Mouse (Mus musculus) kidney, adult 2 months (tissue): ENCODE data around the gene Smdt1. TPM values are rescaled to one million over a fixed set of nuclear protein-coding genes. Genes with fewer than 3 reads are reported as not detected.
"Not testable (repeated sequence)": the region's sequence is repeated elsewhere in the genome, so short reads cannot be mapped to it uniquely, and the experiment has no call there.

Experiments used
- DNase-seq: peaks from one replicate; pipeline ENCODE4 v3.0.0; 2021
- H3K27ac ChIP-seq: fragments of 200-500 bp; 2 replicates; pipeline ENCODE4 v1.5.1; 2012; ENCODE audit warnings: low read depth, low read length, control low read depth, inconsistent platforms; ENCODE audit not compliant: insufficient read depth
- H3K27me3 ChIP-seq: fragments of 200-500 bp; replicated peaks from 2 replicates; pipeline ENCODE4 v1.6.1; 2012; ENCODE audit warnings: mild to moderate bottlenecking, moderate library complexity, low read length, inconsistent platforms; ENCODE audit not compliant: control insufficient read depth, insufficient read depth
- H3K36me3 ChIP-seq: fragments of 200-500 bp; 2 replicates; pipeline ENCODE4 v1.6.1; 2012; ENCODE audit warnings: mild to moderate bottlenecking, moderate library complexity, low read length, inconsistent platforms; ENCODE audit not compliant: control insufficient read depth, insufficient read depth
- H3K4me1 ChIP-seq: fragments of 200-500 bp; 2 replicates; pipeline ENCODE4 v1.6.1; 2011; ENCODE audit warnings: low read length; ENCODE audit not compliant: control insufficient read depth, insufficient read depth
- H3K4me3 ChIP-seq: fragments of 200-500 bp; 2 replicates; pipeline ENCODE4 v1.5.1; 2011; ENCODE audit warnings: mild to moderate bottlenecking, low read depth, low read length, control low read depth; ENCODE audit not compliant: insufficient read depth
- CTCF ChIP-seq: fragments of 200-500 bp; conservative IDR thresholded peaks from 2 replicates; pipeline ENCODE4 v1.5.1; 2011; ENCODE audit warnings: low read depth, mild to moderate bottlenecking, control low read depth, low read length, moderate library complexity, mixed read lengths; ENCODE audit not compliant: insufficient read depth, insufficient read length
- POLR2A ChIP-seq: fragments of 200-500 bp; IDR thresholded peaks from one replicate; pipeline ENCODE4 v1.6.1; 2011; ENCODE audit warnings: low read depth, low read length, control low read depth
- WGBS: fragments of 180-500 bp; shearing (Covaris S2); methylation state at CpG from one replicate; pipeline ENCODE4 v1.1.7; 2018; 5-methylcytosine and 5-hydroxymethylcytosine counted together
- polyA plus RNA-seq: library from polyadenylated mRNA; depleted of rRNA; stranded (reverse); fragments of >200 nt; gene quantifications from 2 replicates; pipeline ENCODE4 v1.2.3, GENCODE M21; 2012

Gene Smdt1
- polyA plus RNA-seq, 1 experiment: 376 TPM

DNA sequence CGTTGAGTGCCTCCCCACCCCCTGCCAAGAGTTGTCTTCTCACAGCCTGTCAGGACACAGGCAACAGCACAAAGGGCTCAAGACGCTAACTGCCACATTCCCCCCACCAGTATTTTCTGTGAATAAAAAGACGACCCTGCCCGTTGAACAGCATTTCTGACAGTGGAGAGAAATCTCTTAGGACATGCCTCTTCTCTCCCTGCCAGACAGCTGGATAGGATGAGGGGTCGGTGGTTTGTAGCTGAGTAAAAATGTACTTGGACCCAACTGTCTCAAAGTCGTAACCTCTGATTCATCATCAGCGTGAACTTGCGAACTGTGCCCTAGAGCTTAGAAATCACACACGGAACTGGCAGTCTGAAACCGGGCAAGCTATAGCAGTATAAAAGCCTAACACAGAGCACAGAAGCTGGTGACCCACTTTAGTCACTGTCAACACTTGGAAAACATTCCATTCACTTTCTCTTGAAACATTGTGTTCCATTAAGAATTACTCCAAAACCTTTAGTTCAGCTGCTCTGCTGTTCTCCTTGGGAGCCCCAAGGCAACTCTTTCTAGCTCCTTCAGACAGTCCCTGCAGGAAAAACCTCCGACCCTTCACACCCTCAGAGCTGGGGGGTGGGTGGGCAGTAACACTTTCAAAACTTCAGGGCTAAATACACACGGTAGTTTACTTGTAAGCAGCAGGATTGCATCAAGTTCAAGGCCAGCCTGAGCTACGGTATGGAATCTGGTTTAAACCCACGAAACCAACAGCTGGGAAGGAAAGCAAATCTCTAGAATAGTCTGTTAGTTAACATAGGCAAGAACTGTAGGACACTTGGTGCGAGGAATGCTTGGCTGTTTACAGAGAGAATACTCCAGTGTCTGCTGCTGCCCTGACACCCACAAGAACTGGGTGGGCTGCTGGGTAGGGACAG, 39.8 kb downstream of the Smdt1 start:
- peak overlapping the region; percentile 86 for H3K27ac ChIP-seq
- H3K27me3 ChIP-seq: no peaks in the 10 kb centered on the region
- WGBS: 32% methylated on average over 15 of the region's 15 CpGs
- H3K4me1 ChIP-seq: peaks cover 11% of the 10 kb centered on the region; the same call in 1 of the 2 replicates
- peak; percentile 56 for DNase-seq
- no peak for TF ChIP-seq POLR2A
- no peak for TF ChIP-seq CTCF
- peak overlapping the region; percentile 12 for H3K4me3 ChIP-seq
- no peaks in the 10 kb centered on the region for H3K36me3 ChIP-seq

DNA sequence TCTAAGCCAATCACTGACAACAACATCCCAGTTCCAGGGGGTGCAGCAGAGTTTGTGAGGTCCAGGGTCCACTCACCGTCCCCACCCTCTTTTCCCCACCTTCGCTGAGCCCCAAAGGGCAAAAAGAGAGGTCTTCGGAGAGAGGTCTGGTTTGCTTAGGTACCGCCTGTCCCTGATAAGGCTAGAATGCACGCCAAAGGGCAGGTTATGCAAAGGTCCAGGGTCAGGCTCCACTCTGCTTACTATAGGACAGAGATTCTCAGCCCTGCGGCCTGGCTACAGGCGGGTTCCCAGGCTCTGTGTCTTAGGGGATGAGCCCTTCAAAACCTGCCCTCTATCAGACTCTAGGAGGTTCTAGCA, 40.7 kb downstream of the Smdt1 start:
- 23% methylated on average over 7 of the region's 7 CpGs for WGBS
- no peaks in the 10 kb centered on the region for H3K36me3 ChIP-seq
- peaks cover 11% of the 10 kb centered on the region; the same call in 1 of the 2 replicates for H3K4me1 ChIP-seq
- no peak for TF ChIP-seq POLR2A
- no peak for TF ChIP-seq CTCF
- no peak for DNase-seq
- no peaks in the 10 kb centered on the region for H3K27me3 ChIP-seq
- H3K4me3 ChIP-seq: peak overlapping the region; percentile 65
- peak overlapping the region; percentile 86 for H3K27ac ChIP-seq

DNA sequence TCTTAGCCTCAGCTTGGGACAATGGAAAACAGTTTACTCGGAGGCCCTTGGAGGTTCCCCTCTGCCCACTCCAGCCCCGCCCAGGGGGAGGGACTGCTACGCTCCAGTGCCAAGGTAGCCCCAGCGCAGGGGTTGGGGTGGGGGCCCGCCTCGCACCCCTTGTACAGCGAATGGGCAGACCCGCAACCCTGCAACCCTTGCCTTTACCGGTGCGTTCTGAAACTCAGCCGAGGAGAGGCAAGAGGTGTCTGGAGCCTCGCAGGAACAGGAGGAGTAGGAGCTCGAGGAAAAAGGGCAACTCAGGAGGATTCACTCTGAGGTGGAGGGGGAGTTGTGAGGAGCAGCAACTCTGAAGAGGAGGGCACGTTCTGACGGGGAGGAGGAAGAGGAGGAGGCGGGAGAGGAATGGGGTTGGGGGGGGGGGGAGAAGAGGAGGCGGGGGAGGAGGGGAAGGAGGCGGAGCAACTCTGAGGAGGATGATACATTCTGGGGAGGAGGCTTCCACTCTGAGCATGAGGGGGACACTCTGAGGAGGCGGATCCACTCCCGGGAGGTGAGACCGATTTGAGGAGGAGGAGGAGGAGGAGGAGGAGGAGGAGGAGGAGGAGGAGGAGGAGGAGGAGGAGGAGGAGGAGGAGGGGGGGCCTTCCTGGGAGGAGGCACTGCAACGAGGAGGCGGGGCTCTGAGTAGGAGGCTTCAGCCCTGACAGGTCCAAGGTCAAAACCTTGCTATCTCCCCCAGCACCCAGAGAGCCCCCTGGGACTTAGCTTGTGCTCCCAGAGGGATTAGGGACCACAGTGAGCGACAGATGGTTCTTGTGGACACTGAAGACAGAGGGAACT, 41.3 kb downstream of the Smdt1 start, which contains the start of gene Cyp2d22:
Gene Cyp2d22 (minus strand): TSS at position 390 of the 843 bp plus-strand sequence.
- Histone ChIP-seq H3K4me1 (peaks cover 11% of the 10 kb centered on the region; the same call in 1 of the 2 replicates), H3K27me3 (no peaks in the 10 kb centered on the region), H3K4me3 (peak within 1 kb of the TSS; percentile 65), H3K36me3 (no peaks in the 10 kb centered on the region), H3K27ac (peak within 1 kb of the TSS; percentile 86)
- TF ChIP-seq POLR2A (peak; percentile 18), CTCF (no peak)
- WGBS: 2% methylated on average over 18 of the region's 24 CpGs
- peak; percentile 77 for DNase-seq

DNA sequence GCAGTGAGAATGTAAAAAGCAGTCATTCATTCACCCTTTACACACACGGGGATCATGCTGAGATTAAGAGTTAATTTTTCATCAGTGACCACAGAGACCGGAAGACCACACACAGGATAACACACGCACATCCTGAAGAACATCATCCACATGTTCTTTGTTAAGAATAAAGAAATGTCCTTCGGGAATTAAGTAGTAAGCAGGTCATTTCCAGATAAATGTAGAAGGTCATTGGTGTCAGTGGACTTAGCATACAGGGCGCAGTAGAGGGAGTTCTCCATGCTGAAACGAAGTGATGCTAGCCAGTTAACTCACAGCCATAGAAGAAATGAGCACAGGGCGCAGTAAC, 41.9 kb downstream of the Smdt1 start:
- DNase-seq: no peak
- Histone ChIP-seq H3K4me1 (peaks cover 11% of the 10 kb centered on the region; the same call in 1 of the 2 replicates), H3K27me3 (no peaks in the 10 kb centered on the region), H3K4me3 (peak overlapping the region; percentile 65), H3K27ac (peak overlapping the region; percentile 75), H3K36me3 (no peaks in the 10 kb centered on the region)
- TF ChIP-seq CTCF (no peak), POLR2A (no peak)
- WGBS: 24% methylated on average over 7 of the region's 7 CpGs

DNA sequence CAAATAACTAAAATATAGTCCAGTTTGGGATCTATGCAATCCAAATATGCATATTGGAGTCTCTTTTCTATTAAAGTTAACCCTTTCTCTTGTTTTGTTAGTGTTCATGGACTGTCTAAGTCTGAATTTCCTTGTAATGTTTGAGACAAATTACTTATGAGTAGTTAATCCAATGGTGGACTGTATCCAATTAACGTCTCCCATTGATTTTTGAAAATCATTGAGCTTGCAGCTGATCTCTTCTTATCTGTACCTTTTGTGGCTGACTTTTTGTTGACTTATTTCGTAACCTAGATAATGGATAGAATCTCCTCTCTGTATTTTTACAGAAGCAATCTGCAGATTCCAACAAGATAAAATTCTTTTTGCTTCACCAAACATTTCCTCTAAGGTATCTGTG, 43.7 kb downstream of the Smdt1 start:
- WGBS: 96% methylated on average over 2 of the region's 2 CpGs

DNA sequence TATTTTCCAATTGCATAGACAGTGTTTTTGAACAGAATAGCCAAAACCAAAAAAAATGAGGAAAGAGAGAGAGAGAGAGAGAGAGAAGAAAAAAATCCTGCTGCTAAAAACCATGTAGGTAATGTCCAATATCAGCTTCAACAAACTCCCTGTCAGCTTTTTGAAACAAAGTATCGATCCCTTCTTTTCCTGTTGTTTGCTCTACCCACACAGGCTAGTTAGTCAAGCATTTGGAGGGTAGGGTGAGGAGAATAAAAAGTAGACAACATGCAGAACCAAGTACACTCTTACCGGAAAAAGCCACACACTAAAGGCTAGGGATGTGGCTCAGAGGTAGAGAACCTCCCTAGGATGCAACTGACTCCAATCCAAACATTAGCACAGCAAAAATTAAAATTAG, 47.0 kb downstream of the Smdt1 start:
- Histone ChIP-seq H3K4me3 (no peak overlapping the region), H3K27ac (no peak overlapping the region), H3K36me3 (no peaks in the 10 kb centered on the region), H3K27me3 (no peaks in the 10 kb centered on the region), H3K4me1 (no peaks in the 10 kb centered on the region)
- 95% methylated on average over 2 of the region's 2 CpGs for WGBS
- DNase-seq: no peak
- TF ChIP-seq POLR2A (no peak), CTCF (no peak)

More for the DNA sequence above, 43.7 kb downstream of the Smdt1 start:
- TF ChIP-seq CTCF (no peak), POLR2A (no peak)
- H3K27ac ChIP-seq: no peak overlapping the region
- no peaks in the 10 kb centered on the region for H3K27me3 ChIP-seq
- DNase-seq: no peak
- H3K4me3 ChIP-seq: no peak overlapping the region
- H3K36me3 ChIP-seq: no peaks in the 10 kb centered on the region
- H3K4me1 ChIP-seq: peaks cover 4% of the 10 kb centered on the region; the same call in 1 of the 2 replicates

DNA sequence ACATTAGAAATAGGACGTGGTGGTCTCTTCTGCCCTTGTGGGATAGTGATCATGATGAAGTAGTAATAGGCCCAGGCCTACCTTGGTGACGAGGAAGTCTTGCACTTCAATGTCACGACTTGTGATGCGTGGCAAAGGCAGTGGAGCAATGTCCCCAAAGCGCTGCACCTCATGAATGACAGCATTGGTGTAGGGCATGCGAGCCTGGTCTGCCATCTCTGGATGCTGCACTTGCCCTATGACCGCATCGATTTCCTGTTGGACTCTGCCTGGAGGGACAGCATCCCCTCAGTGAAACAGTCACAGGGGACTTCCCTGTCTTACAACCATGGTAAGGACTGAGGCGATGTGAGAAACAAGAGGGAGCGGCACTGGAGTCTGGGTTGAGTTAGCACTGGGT, 51.2 kb downstream of the Smdt1 start:
- H3K4me1 ChIP-seq, DNase-seq, H3K36me3 ChIP-seq, H3K27me3 ChIP-seq, H3K27ac ChIP-seq, H3K4me3 ChIP-seq: not testable (repeated sequence)
- 93% methylated on average over 10 of the region's 10 CpGs for whole genome bisulfite sequencing

DNA sequence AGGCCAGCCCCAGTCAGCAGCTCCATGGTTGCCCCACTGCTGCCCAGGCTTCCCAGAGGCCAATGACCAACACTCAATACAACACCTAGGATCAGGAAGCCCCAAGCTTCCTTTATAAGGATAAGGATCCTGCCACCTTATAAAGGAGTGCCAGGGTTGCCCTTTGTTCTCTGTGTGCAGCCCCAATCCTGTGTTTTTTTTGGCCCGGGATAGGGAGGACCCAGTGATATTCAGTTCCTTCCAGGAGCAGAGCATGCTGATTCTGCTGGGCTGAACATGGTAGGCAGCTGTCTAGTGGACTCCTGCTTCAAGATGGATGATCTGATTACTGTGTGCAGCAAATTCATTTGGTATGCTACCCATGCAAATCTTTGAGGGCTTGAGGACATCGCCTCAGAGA, 55.2 kb downstream of the Smdt1 start, which contains the start of gene Cyp2d11:
Gene Cyp2d11 (minus strand): TSS at position 101 of the 400 bp plus-strand sequence.
- H3K36me3 ChIP-seq, H3K27me3 ChIP-seq, DNase-seq, H3K4me3 ChIP-seq, H3K4me1 ChIP-seq, H3K27ac ChIP-seq: not testable (repeated sequence)
- 86% methylated on average over 2 of the region's 2 CpGs for WGBS

DNA sequence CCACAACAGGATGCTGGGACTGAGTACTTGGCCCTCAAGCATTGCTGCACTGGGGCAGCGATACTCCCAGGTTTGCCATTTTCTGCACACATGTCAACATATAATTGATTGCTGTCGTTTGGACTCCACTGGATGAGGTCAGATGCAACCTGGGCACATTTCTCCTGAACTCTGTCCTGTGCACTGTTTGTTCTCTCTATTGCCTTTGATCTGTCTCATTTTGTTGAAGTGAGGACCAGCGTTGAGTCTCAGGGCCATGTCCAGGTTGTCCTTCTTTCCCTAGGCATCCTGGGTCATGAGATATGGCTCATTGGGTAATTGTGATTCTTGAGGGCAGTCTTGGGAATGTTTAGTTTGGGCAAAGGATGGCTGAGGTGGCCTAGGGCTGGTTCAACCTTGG, 57.2 kb downstream of the Smdt1 start:
- H3K4me3 ChIP-seq, H3K27me3 ChIP-seq, H3K4me1 ChIP-seq, H3K36me3 ChIP-seq, H3K27ac ChIP-seq, DNase-seq: not testable (repeated sequence)
- 81% methylated on average over 3 of the region's 3 CpGs for WGBS
